8 mouse cellular contexts compared by ENCODE assay signal in genomic region chr2:25289651-25290050, GRCm38 (mm10). TPM values are rescaled to one million over a fixed set of nuclear protein-coding genes. Genes with fewer than 3 reads are reported as not detected.
DNase-seq lines count a peak whose midpoint lies in the region; ATAC-seq lines count a peak whose summit lies in the region.
"Had no signal": no experiment of that assay in that cellular context is flagged by ENCODE, and none has a peak within 500 bp of the region (broad histone marks: within the 10 kb centered on the region; RNA-seq: fewer than 3 reads in every experiment).

TSS of gene Lrrc26 (plus strand) at chr2:25289915.

- H3K4me2 ChIP-seq in forebrain, embryonic 12.5 days, result peak within 1 kb of the TSS; percentile 25

- DNase-seq in right cerebral cortex, postnatal 25 days, result peak; percentile 14
- no peak for DNase-seq in right cerebral cortex, adult 2 months (ENCODE audit: low spot score in 2 of 2)
- DNase-seq in kidney, adult 8-10 months, result peak; percentile 69 to 73
- DNase-seq in lung, postnatal 36 days, result peak; percentile 71
- DNase-seq in T-cell, adult 2 months (ENCODE audit: low spot score), result no peak

- H3K36me3 ChIP-seq in forebrain, embryonic 12.5 days (replicated peaks), result peaks cover 21% of the 10 kb centered on the region

- no peak within 1 kb of the TSS for H3K27ac ChIP-seq in forebrain, embryonic 12.5 days

- H3K4me1 ChIP-seq in forebrain, embryonic 12.5 days, result peaks cover 19% of the 10 kb centered on the region

- no peak within 1 kb of the TSS for H3K9ac ChIP-seq in forebrain, embryonic 12.5 days

- peak within 1 kb of the TSS; percentile 30 for H3K4me3 ChIP-seq in forebrain, embryonic 12.5 days (replicated peaks)

- WGBS in forebrain, embryonic 12.5 days, result 8% methylated on average over 11 of the region's 11 CpGs

- H3K27me3 ChIP-seq in forebrain, embryonic 12.5 days, result peaks cover 81% of the 10 kb centered on the region

- no peaks in the 10 kb centered on the region for H3K9me3 ChIP-seq in forebrain, embryonic 12.5 days

- ATAC-seq in forebrain, embryonic 12.5 days (ENCODE audit: low FRiP score), result no peak
- ATAC-seq in granulocyte monocyte progenitor cell, adult 5-6 weeks (replicated peaks; ENCODE audit: poor library complexity, severe bottlenecking), result no peak

RNA-seq across cellular contexts. Expression of gene Lrrc26, which starts in this region (rescaled TPM):
- polyA plus RNA-seq in forebrain, embryonic 12.5 days (2016; fragmentation: Nextera tagmentation; extraction: Ambion mirVana), result not detected in 2 replicates
- not detected in 2 replicates for total RNA-seq in granulocyte monocyte progenitor cell, adult 5-6 weeks (2014; fragmentation: Nextera tagmentation)
- not detected in 2 replicates for total RNA-seq in granulocyte monocyte progenitor cell, adult 5-6 weeks (2017)
- polyA plus RNA-seq: limb, embryonic 11.5 days had no signal

Comparison
In these comparisons a context has a peak if more than half of its experiments do, and no peak if none do; other contexts are left out.
1. DNase-seq: peak in right cerebral cortex, postnatal 25 days (single experiment), kidney, adult 8-10 months (2 of 2) and lung, postnatal 36 days (single experiment); none in right cerebral cortex, adult 2 months (0 of 2) and T-cell, adult 2 months (single experiment).